Mouse (Mus musculus) spleen, adult 2 months (tissue): ENCODE measurements around the gene Atf7ip2. TPM values are rescaled to one million over a fixed set of nuclear protein-coding genes. Genes with fewer than 3 reads are reported as not detected.
"Not testable (repeated sequence)": the region's sequence is repeated elsewhere in the genome, so short reads cannot be mapped to it uniquely, and the experiment has no call there.

ENCODE experiments used
- DNase-seq, 2 experiments: peaks; one replicate each; pipeline versions ENCODE4 v3.0.0 to v3.0.0-alpha.2; 2012 to 2021; ENCODE audit warnings: low spot score in 2 of 2, low read depth in 1 of 2
- H3K27ac ChIP-seq: fragments of 200-500 bp; 2 replicates; pipeline ENCODE4 v1.5.1; 2012; ENCODE audit warnings: low read length, inconsistent platforms; ENCODE audit not compliant: insufficient read depth
- H3K27me3 ChIP-seq: fragments of 200-500 bp; 2 replicates; pipeline ENCODE4 v1.6.1; 2012; ENCODE audit warnings: mild to moderate bottlenecking, moderate library complexity, low read length, inconsistent platforms; ENCODE audit not compliant: control insufficient read depth, insufficient read depth
- H3K36me3 ChIP-seq: fragments of 200-500 bp; 2 replicates; pipeline ENCODE4 v1.6.1; 2012; ENCODE audit warnings: mild to moderate bottlenecking, low read length, inconsistent platforms; ENCODE audit not compliant: control insufficient read depth, insufficient read depth
- H3K4me1 ChIP-seq: fragments of 200-500 bp; 2 replicates; pipeline ENCODE4 v1.6.1; 2011; ENCODE audit warnings: inconsistent platforms; ENCODE audit not compliant: control insufficient read depth, insufficient read depth, insufficient read length
- H3K4me3 ChIP-seq: fragments of 200-500 bp; 2 replicates; pipeline ENCODE4 v1.5.1; 2011; ENCODE audit warnings: mild to moderate bottlenecking, inconsistent platforms; ENCODE audit not compliant: insufficient read depth, insufficient read length; ENCODE audit errors: extremely low read depth
- CTCF ChIP-seq: fragments of 200-500 bp; IDR thresholded peaks from 2 replicates; pipeline ENCODE4 v1.5.1; 2011; ENCODE audit warnings: mild to moderate bottlenecking, inconsistent platforms; ENCODE audit not compliant: insufficient read depth, insufficient read length, insufficient replicate concordance; ENCODE audit errors: extremely low read depth
- POLR2A ChIP-seq: fragments of 200-500 bp; IDR thresholded peaks from 2 replicates; pipeline ENCODE4 v1.6.1; 2011; ENCODE audit warnings: low read depth, low read length, inconsistent platforms
- WGBS: fragments of 180-500 bp; shearing (Covaris S2); methylation state at CpG from one replicate; pipeline ENCODE4 v1.1.7; 2018; 5-methylcytosine and 5-hydroxymethylcytosine counted together
- polyA plus RNA-seq: library from polyadenylated mRNA; depleted of rRNA; stranded (reverse); fragments of >200 nt; gene quantifications from 2 replicates; pipeline ENCODE4 v1.2.3, GENCODE M21; 2012

Gene Atf7ip2
- polyA plus RNA-seq, 1 experiment, result not detected

DNA sequence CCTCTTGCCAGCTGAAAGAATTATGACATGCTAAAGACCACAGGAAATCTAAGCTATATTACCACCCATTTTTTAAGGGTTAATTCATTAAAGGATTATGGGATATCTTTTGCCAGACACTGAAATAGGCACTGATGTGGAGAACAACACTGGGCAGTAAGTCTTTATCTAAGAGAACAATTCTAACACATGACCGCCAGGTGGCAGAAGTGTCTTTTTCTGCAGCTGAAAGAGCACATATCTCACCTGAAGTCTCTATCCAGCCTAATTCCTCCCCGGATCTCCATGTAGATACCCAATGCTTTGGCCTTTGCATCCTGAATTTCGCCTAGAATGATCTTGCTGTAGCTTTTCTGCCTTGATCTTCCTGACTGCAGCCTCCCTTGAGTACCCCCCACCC lies 79.7 kb downstream of the Atf7ip2 start:
- H3K4me1 ChIP-seq, result no peaks in the 10 kb centered on the region
- no peaks in the 10 kb centered on the region for H3K36me3 ChIP-seq
- peak; percentile 25 to 34 for DNase-seq
- no peaks in the 10 kb centered on the region for H3K27me3 ChIP-seq
- WGBS, result 21% methylated on average over 3 of the region's 3 CpGs
- H3K27ac ChIP-seq, result no peak overlapping the region
- H3K4me3 ChIP-seq, result no peak overlapping the region
- peak; percentile 4; the same call in 1 of the 2 replicates for TF ChIP-seq CTCF
- no peak for TF ChIP-seq POLR2A

DNA sequence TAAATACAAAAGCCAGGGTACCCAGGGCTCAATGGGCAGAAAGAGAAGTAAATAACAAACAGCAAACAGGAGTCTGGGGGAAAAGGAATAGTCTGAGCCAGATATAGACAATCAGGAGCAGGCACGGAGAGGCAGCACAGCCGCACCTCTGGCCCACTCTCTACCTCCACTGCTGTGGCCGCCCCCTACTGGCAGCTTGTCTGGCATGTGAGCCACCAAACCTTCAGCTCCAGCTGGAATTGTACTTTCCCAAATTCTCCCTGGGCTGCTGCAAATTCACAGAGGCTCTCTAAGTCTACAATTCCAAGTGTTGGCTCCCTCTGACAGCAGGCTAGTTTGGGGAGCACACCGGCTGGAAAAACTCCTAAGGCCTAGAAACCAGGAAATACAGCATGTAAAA lies 82.0 kb downstream of the Atf7ip2 start:
- H3K4me3 ChIP-seq, result no peak overlapping the region
- DNase-seq, result no peak
- TF ChIP-seq POLR2A, result no peak
- TF ChIP-seq CTCF, result no peak
- no peaks in the 10 kb centered on the region for H3K4me1 ChIP-seq
- no peak overlapping the region for H3K27ac ChIP-seq
- H3K36me3 ChIP-seq, result no peaks in the 10 kb centered on the region
- no peaks in the 10 kb centered on the region for H3K27me3 ChIP-seq
- WGBS, result 74% methylated on average over 4 of the region's 4 CpGs

DNA sequence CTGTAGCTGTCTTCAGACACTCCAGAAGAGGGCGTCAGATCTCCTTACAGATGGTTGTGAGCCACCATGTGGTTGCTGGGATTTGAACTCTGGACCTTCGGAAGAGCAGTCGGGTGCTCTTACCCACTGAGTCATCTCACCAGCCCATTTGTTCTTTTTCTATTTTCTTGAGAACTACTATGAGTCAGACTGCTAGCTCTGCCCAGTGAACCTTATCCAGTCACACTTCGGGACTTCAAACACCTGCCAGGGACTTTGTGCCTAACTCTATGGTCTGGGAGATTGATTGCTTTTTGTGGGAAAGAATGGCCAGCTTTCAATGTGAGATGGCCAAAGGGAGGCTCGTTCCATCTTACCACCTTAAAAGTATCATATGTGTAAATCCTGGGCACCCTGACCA lies 84.3 kb downstream of the Atf7ip2 start:
- H3K4me3 ChIP-seq, DNase-seq, H3K4me1 ChIP-seq, H3K36me3 ChIP-seq, H3K27me3 ChIP-seq, H3K27ac ChIP-seq: not testable (repeated sequence)
- WGBS, result 73% methylated on average over 5 of the region's 5 CpGs

DNA sequence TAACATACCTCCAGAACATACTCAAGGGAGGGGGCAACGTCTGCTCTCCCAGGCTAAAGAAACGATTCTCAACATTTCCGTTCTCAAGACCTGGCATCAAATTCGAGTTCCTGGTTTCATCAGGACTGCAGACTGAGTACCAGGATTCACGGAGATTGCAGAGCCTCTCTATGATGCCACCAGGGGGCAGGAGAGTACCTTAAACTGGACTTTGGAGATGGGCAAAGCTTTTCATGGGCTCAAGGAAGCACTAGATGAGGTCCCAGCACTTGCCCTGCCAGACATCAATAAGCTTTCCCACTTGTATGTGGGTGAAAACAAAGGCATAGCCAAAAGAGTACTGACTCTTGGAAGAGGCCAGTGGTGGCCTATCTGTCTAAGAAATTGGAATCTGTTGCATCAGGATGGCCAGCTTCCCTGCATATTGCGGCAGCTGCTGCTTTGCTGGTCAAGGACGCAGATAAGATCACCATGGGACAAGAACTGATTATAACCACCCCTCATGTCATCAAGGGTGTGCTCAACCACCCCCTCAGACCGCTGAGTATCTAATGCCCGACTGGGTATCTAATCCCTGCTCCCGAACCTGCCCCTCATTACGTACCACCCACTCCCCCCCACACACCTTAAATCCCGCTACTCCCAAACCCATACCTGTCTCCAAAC lies 87.9 kb downstream of the Atf7ip2 start:
- Histone ChIP-seq H3K36me3 (no peaks in the 10 kb centered on the region), H3K4me3 (no peak overlapping the region), H3K27me3 (no peaks in the 10 kb centered on the region), H3K4me1 (no peaks in the 10 kb centered on the region), H3K27ac (no peak overlapping the region)
- peak; percentile 11 to 54 for DNase-seq
- TF ChIP-seq CTCF (peak; percentile 40; the same call in 1 of the 2 replicates), POLR2A (no peak)
- 50% methylated on average over 12 of the region's 12 CpGs for WGBS

DNA sequence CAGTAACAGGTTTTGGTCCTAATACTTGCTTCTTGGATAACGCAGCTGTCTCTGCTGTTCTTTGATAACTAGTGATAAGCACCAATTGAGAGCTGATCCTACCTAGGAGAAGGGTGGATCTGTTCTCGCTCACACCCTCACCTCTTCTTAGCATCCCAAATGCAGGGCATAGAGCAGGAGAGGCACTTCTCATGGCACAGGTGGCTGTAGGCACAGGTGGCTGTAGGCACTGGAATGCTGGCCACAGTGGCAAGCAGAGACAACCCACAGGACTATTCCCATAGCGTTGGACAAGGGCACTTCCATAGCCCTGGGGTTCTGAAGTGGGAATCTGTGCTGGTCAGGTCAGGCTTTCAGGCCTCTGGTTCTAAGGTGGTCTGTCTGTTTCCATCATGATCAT lies 89.4 kb downstream of the Atf7ip2 start:
- H3K36me3 ChIP-seq, result no peaks in the 10 kb centered on the region
- no peak for DNase-seq
- no peaks in the 10 kb centered on the region for H3K27me3 ChIP-seq
- TF ChIP-seq CTCF (no peak), POLR2A (no peak)
- H3K4me3 ChIP-seq, result no peak overlapping the region
- H3K4me1 ChIP-seq, result no peaks in the 10 kb centered on the region
- 88% methylated on average over 3 of the region's 3 CpGs for WGBS
- H3K27ac ChIP-seq, result no peak overlapping the region

DNA sequence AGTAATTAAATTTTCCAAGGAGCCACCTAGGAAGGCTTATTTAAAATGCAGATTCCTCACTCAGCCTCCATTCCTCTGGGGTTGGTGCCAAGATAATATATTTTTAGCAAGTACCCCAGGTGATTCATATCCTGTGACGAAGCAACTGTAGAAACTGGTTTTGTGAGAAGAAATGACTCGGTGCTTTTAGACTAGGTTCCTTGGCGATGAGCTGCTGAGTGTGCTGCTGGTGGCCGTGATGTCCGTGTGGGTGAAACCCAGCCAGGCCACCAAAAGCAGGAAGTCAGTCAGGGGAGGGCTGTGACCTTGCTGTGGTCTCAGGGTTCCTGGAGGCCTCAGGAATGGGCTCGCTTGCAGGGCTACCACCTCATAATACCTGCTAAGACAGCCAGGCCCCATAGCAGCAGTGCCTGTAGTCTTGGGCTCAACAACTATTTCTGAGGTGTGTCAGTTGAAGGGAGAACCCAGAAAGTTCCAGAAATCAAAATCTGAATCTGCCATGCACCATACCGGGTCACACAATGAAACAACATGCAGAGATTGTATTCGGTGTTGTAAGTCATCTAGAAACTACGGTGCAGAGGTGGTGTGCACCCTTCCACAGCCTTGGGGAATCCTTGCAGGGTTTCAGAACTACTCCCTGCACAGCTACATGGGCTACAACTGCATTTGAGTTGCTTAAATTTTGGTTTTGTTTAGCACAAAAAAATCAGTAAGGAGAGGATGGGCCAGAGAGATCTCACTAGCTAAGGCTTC lies 94.2 kb downstream of the Atf7ip2 start:
- Histone ChIP-seq H3K27me3 (no peaks in the 10 kb centered on the region), H3K4me1 (no peaks in the 10 kb centered on the region), H3K36me3 (no peaks in the 10 kb centered on the region), H3K27ac (no peak overlapping the region), H3K4me3 (no peak overlapping the region)
- no peak for DNase-seq
- TF ChIP-seq POLR2A (no peak), CTCF (no peak)
- 36% methylated on average over 9 of the region's 9 CpGs for WGBS

DNA sequence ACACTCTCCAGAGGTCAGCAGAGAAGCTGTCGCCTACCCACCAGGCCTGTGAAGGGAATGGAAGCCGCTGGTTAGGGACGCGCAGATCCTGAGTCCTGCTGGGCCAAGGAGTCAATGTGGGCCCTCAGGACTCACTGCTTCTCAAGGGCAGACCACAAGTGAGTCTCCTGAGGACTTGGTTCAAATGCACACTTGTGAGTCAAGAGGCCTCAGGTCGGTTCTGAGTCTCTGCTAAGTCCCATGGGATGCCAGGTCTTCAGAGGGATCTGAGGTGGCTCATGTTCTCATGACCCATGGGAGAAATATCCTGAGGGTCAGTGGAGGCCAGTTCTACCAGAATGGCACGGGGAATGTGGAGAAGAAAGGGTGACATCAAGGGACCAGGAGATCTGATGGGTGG lies 95.6 kb downstream of the Atf7ip2 start:
- TF ChIP-seq POLR2A (no peak), CTCF (no peak)
- Histone ChIP-seq H3K4me3 (no peak overlapping the region), H3K36me3 (no peaks in the 10 kb centered on the region), H3K27ac (no peak overlapping the region), H3K4me1 (no peaks in the 10 kb centered on the region), H3K27me3 (no peaks in the 10 kb centered on the region)
- DNase-seq, result no peak
- 67% methylated on average over 6 of the region's 6 CpGs for WGBS
